Mouse (Mus musculus) hindbrain, embryonic 12.5 days (tissue): ENCODE results near the gene Slc9a2. TPM values are rescaled to one million over a fixed set of nuclear protein-coding genes. Genes with fewer than 3 reads are reported as not detected.
"Not testable (repeated sequence)": the region's sequence is repeated elsewhere in the genome, so short reads cannot be mapped to it uniquely, and the experiment has no call there.

Source experiments
- ATAC-seq: fragments of 200-750 bp; cut with Nextera tagmentation; 2 replicates; pipeline ENCODE4 v1.8.0; 2017; ENCODE audit warnings: moderate TSS enrichment; ENCODE audit not compliant: low FRiP score
- H3K27ac ChIP-seq: fragments of 300-500 bp; sonication (generic); 2 replicates; pipeline ENCODE4 v1.5.1; 2016; ENCODE audit warnings: mild to moderate bottlenecking
- H3K27me3 ChIP-seq: fragments of 300-500 bp; sonication (generic); 2 replicates; pipeline ENCODE4 v1.6.1; 2016; ENCODE audit warnings: mild to moderate bottlenecking
- H3K36me3 ChIP-seq: fragments of 300-500 bp; sonication (generic); 2 replicates; pipeline ENCODE4 v1.6.1; 2016; ENCODE audit warnings: mild to moderate bottlenecking
- H3K4me1 ChIP-seq: fragments of 300-500 bp; sonication (generic); 2 replicates; pipeline ENCODE4 v1.6.1; 2016
- H3K4me2 ChIP-seq: fragments of 300-500 bp; sonication (generic); replicated peaks from 2 replicates; pipeline ENCODE4 v1.6.1; 2016; ENCODE audit warnings: mild to moderate bottlenecking
- H3K4me3 ChIP-seq: fragments of 300-500 bp; sonication (generic); 2 replicates; pipeline ENCODE4 v1.5.1; 2016; ENCODE audit warnings: mild to moderate bottlenecking
- H3K9ac ChIP-seq: fragments of 300-500 bp; sonication (generic); 2 replicates; pipeline ENCODE4 v1.6.1; 2016; ENCODE audit warnings: mild to moderate bottlenecking, moderate library complexity
- H3K9me3 ChIP-seq: fragments of 300-500 bp; sonication (generic); replicated peaks from 2 replicates; pipeline ENCODE4 v1.6.1; 2016; ENCODE audit warnings: mild to moderate bottlenecking
- whole genome bisulfite sequencing: fragments of 180-500 bp; shearing (Covaris S2); methylation state at CpG from one replicate; pipeline ENCODE4 v1.1.7; 2016; 5-methylcytosine and 5-hydroxymethylcytosine counted together
- polyA plus RNA-seq: library from polyadenylated mRNA; unstranded; fragments of >200 nt; fragmentation: Nextera tagmentation; extraction: Ambion mirVana; gene quantifications from 2 replicates; pipeline ENCODE4 v1.2.1, GENCODE M21; 2016

The Slc9a2 gene
- polyA plus RNA-seq, 1 experiment from 2014 or later, result 0.13 TPM

DNA sequence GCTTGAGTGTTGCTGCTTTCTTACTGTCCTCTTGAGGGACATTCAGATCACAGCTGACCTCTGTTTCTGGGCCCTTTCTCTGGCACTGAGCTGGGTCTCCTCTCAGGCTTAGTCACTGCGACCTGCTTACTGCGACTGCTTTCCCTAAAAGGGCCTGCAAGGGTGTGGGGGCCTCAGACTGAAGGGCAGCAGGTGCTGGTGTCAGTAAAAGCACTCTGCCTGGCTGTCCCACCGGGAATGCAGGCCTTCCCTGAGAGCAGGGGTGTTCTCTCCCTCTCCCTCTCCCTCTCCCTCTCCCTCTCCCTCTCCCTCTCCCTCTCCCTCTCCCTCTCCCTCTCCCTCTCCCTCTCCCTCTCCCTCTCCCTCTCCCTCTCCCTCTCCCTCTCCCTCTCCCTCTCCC lies 12.9 kb upstream of the Slc9a2 start:
- not testable (repeated sequence) for H3K4me2 ChIP-seq, H3K27me3 ChIP-seq, H3K27ac ChIP-seq, ATAC-seq, H3K4me3 ChIP-seq, H3K9ac ChIP-seq, H3K4me1 ChIP-seq, H3K36me3 ChIP-seq, H3K9me3 ChIP-seq
- WGBS, result 11% methylated on average over 3 of the region's 3 CpGs

DNA sequence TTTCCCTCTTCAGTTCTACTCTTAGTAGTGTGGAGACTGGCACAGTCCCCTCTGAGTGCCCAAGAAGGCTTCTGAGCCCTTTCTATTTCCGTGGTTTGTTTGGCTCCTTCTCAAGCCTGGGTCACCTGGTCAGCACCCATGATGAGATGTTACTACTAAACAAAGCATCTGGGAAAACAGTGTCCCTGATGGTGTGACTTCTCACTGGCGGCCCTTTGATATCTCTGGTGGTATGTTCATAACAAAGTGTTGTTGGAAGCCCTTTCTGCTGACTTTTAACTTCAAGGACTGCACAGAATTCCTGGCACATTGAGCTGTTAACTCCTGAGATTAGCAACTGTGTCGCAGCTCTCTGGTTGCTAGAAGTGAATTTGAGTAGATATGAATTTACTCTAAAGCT lies 10.3 kb upstream of the Slc9a2 start:
- H3K4me1 ChIP-seq, result no peaks in the 10 kb centered on the region
- no peak overlapping the region for H3K9ac ChIP-seq
- H3K27me3 ChIP-seq, result no peaks in the 10 kb centered on the region
- H3K27ac ChIP-seq, result no peak overlapping the region
- WGBS, result 87% methylated on average over 3 of the region's 3 CpGs
- ATAC-seq, result no peak
- peaks cover 2% of the 10 kb centered on the region; the same call in 1 of the 2 replicates for H3K9me3 ChIP-seq
- no peak overlapping the region for H3K4me2 ChIP-seq
- H3K36me3 ChIP-seq, result no peaks in the 10 kb centered on the region
- H3K4me3 ChIP-seq, result no peak overlapping the region

DNA sequence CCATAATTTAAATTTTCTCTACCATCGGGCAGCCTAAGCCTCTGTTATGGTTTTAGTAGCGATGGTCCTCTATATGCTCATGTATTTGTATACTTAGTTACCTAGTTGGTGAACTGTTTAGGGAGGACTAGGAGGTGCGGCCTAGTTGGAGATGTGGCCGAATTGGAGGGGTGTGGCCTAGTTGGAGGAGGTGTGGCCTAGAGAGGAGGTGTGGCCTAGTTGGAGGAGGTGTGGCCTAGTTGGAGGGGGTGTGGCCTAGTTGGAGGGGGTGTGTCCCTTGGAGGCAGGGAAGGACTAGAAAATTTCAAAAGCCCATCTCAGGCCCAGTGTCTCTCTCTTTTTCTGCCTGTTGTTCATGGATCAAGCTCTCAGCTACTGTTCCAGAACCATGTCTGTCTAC lies 8.9 kb upstream of the Slc9a2 start:
- Histone ChIP-seq H3K4me2 (no peak overlapping the region), H3K27ac (no peak overlapping the region), H3K4me3 (no peak overlapping the region), H3K4me1 (no peaks in the 10 kb centered on the region), H3K27me3 (no peaks in the 10 kb centered on the region), H3K9ac (no peak overlapping the region), H3K9me3 (peaks cover 2% of the 10 kb centered on the region; the same call in 1 of the 2 replicates), H3K36me3 (no peaks in the 10 kb centered on the region)
- WGBS, result 93% methylated on average over 4 of the region's 4 CpGs
- ATAC-seq, result no peak

DNA sequence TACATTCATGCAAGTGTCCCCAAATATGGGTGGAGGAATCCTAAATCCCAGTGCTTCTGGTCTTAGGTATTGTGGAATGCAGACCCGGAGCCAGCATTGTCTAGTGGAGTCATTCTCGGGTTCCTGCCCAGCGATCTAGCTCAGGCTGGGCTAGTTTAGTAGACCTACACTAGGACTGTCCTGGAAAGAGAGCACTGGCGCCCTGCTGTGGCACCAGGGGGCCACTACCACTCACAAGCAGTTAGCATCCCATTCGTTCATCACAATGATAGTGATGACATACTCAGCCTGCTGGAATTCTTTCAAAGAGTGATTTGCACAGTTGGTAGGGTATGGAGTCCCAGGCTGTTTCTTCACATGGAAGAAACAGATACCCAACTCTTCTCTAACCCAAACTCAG lies 3.1 kb upstream of the Slc9a2 start:
- H3K36me3 ChIP-seq, result no peaks in the 10 kb centered on the region
- 55% methylated on average over 5 of the region's 5 CpGs for WGBS
- peaks cover 46% of the 10 kb centered on the region for H3K27me3 ChIP-seq

DNA sequence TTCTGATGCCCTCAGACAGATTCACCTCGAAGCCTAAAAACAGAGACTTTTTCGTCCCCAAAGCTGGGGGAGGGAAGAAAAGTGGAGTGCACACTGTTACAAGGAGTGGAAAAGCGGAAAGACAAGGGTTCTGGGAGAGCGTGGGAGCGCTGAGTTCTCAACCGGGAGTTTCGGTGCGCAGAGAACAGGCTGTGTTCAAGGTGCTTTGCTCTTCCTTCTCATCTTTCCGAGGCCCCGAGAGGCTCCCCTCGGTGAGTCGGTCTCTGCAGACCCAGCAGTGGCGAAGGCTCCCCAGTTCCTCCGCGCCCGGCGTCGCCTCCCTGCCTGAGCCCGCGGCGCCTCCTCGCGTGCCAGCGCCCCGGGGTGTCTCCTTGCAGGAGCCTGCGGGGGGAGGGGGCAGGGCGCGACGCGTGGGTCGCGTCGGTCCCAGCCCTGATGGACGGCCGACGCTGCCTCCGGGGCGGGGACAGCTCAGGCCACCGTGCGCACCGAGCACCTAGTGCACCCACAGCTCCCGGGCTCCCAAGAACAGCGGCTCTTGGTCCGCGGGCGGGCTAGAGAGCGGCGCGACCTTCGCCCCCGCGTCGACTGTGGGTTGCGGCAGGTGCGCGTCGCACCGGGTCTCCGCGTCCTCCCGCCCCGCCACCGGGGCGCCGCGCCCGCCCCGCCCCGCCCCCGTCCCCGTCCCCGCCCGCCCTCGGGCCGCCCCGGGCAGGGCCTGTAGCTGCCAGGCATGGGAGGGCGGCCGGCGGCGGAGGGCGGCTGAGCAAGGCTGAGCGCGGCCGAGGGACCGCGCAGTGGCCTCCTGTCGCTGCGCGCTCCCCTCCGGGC lies 709 bp downstream of the Slc9a2 start:
- peak; percentile 82 for ATAC-seq
- Histone ChIP-seq H3K4me3 (peak overlapping the region; percentile 72), H3K9me3 (no peaks in the 10 kb centered on the region), H3K4me2 (peak overlapping the region; percentile 100), H3K9ac (peak overlapping the region; percentile 69), H3K4me1 (peaks cover 18% of the 10 kb centered on the region), H3K27me3 (peaks cover 64% of the 10 kb centered on the region), H3K36me3 (no peaks in the 10 kb centered on the region), H3K27ac (no peak overlapping the region)
- 0% methylated on average over 53 of the region's 90 CpGs for WGBS

More for the DNA sequence above, 3.1 kb upstream of the Slc9a2 start:
- Histone ChIP-seq H3K9ac (no peak overlapping the region), H3K4me1 (peaks cover 18% of the 10 kb centered on the region), H3K4me3 (no peak overlapping the region), H3K4me2 (no peak overlapping the region), H3K27ac (no peak overlapping the region), H3K9me3 (no peaks in the 10 kb centered on the region)
- ATAC-seq, result no peak

DNA sequence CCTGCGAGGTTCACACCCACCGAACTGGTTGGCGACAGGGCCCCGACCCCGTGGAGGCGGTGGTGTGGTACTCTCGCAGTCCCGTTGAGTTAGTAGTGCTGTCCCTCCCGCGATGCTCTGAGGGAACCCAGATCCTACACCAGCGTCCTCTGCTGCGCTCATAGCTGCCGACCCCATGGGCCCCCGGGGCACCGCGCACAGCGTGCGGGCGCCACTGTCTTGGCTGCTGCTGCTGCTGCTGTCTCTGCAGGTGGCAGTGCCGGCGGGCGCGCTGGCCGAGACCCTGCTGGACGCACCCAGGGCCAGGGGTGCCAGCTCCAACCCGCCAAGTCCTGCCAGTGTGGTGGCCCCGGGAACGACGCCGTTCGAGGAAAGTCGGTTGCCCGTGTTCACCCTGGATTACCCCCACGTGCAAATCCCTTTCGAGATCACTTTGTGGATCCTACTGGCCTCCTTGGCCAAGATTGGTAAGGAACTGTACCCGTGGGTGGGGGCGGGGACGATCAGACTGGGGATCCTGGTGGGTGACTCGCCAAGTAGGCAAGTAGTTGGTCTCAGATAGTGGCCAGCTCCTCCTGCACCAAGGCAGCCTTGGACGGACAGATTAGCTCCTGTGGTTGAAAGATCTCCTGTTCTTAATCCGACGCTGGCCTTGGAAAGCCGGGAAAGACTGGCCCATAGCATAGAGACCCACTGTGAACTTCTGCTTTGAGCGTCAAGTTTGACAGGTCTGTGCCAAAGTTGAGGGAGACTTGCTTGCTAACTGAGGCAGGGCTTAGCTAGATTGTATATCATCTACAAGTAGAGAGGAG lies 1.5 kb downstream of the Slc9a2 start:
- Histone ChIP-seq H3K9ac (peak overlapping the region; percentile 69), H3K27me3 (peaks cover 64% of the 10 kb centered on the region), H3K4me1 (peaks cover 18% of the 10 kb centered on the region), H3K4me2 (peak overlapping the region; percentile 100), H3K9me3 (no peaks in the 10 kb centered on the region), H3K36me3 (no peaks in the 10 kb centered on the region), H3K4me3 (peak overlapping the region; percentile 72), H3K27ac (no peak overlapping the region)
- WGBS, result 6% methylated on average over 39 of the region's 44 CpGs
- ATAC-seq, result no peak; the same call in 1 of the 2 replicates

DNA sequence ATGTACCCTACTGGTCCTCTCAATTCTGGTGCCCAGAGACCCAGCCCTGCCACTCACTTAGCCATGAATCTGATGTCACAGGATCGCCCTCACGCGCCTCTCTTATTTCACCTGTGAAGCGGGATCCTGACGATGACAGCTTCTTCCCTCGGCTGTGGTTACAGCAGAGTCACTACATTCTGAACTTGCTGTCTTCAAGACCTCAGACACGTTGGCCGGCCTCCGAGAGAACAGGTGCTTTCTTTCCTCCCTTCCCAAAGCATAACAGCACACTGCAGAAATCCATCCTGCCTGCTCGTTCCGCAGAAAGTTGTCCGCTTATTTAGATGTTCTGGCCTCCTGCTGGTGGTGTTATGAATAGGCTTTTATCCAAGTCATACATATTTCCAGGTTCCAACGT lies 13.9 kb downstream of the Slc9a2 start:
- no peak for ATAC-seq
- no peaks in the 10 kb centered on the region for H3K36me3 ChIP-seq
- H3K4me1 ChIP-seq, result no peaks in the 10 kb centered on the region
- no peak overlapping the region for H3K4me3 ChIP-seq
- H3K4me2 ChIP-seq, result no peak overlapping the region
- H3K27me3 ChIP-seq, result no peaks in the 10 kb centered on the region
- H3K9ac ChIP-seq, result no peak overlapping the region
- no peak overlapping the region for H3K27ac ChIP-seq
- H3K9me3 ChIP-seq, result no peaks in the 10 kb centered on the region
- WGBS, result 86% methylated on average over 13 of the region's 13 CpGs

DNA sequence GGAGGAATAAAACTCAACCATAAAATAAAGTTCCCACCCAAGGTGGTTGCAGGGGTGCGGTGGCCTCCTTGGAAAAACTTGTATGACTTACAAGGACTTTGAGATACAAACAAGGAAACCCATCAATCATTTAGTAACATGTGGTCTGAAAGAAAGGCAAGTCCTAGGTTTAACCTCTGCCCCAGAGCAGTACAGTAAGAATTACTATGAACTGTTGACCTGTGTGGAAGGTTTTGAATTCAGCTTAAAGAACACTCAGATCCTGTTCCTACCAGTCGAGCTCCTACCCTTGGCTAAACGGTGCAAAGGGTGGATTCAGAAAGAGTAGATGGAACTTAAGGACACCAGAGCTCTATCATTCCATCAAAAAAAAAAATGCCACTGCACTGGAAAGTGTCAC lies 16.1 kb downstream of the Slc9a2 start:
- H3K9ac ChIP-seq, result no peak overlapping the region
- H3K4me2 ChIP-seq, result no peak overlapping the region
- WGBS, result 90% methylated on average over 3 of the region's 3 CpGs

DNA sequence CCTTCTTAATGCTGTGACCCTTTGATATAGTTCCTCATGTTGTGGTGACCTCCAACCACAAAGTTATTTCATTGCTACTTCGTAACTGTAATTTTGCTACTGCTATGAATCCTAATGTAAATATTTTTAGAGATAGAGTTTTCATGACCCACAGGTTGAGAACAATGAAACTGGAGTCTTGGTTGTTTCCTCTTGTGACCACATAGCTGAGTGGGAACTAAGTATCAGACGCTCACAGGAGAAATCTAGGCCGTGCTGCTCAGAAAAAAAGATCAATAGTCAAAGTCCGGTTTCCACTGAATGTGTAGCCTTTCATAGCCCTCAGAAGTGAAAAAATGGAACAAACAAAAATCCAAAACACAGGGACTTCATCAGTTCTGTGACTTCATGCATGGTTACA lies 24.7 kb downstream of the Slc9a2 start:
- Histone ChIP-seq H3K9me3 (no peaks in the 10 kb centered on the region), H3K27me3 (no peaks in the 10 kb centered on the region), H3K9ac (no peak overlapping the region), H3K4me1 (no peaks in the 10 kb centered on the region), H3K4me3 (no peak overlapping the region), H3K27ac (no peak overlapping the region), H3K36me3 (no peaks in the 10 kb centered on the region), H3K4me2 (no peak overlapping the region)
- ATAC-seq, result no peak
- 86% methylated on average over 4 of the region's 4 CpGs for WGBS

More for the DNA sequence above, 16.1 kb downstream of the Slc9a2 start:
- no peak overlapping the region for H3K4me3 ChIP-seq
- no peak for ATAC-seq
- no peak overlapping the region for H3K27ac ChIP-seq
- no peaks in the 10 kb centered on the region for H3K27me3 ChIP-seq
- H3K36me3 ChIP-seq, result no peaks in the 10 kb centered on the region
- H3K4me1 ChIP-seq, result no peaks in the 10 kb centered on the region
- H3K9me3 ChIP-seq, result no peaks in the 10 kb centered on the region

DNA sequence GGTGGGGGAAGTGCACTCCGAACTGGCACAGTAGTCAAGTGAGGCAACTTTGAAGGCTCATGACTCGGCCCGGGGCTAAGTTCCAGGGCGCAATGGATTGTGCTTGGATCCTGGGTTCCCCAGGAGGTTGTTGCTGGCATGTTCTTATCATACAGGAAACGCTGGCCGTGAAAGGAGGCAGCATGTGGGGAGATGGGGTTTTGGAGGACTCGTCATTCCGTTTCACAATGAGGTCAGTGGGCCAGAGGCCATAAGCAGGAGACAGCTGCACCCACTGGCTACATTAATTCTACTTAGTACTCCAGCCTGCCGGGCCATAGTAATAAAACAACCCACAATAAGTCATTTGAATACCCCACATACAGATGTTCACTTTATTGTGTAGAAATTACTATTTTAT lies 34.6 kb downstream of the Slc9a2 start:
- H3K4me2 ChIP-seq, result no peak overlapping the region
- no peak for ATAC-seq
- no peak overlapping the region for H3K27ac ChIP-seq
- no peak overlapping the region for H3K9ac ChIP-seq
- no peak overlapping the region for H3K4me3 ChIP-seq
- H3K27me3 ChIP-seq, result no peaks in the 10 kb centered on the region
- 82% methylated on average over 9 of the region's 9 CpGs for WGBS
- no peaks in the 10 kb centered on the region for H3K9me3 ChIP-seq
- no peaks in the 10 kb centered on the region for H3K4me1 ChIP-seq
- no peaks in the 10 kb centered on the region for H3K36me3 ChIP-seq

DNA sequence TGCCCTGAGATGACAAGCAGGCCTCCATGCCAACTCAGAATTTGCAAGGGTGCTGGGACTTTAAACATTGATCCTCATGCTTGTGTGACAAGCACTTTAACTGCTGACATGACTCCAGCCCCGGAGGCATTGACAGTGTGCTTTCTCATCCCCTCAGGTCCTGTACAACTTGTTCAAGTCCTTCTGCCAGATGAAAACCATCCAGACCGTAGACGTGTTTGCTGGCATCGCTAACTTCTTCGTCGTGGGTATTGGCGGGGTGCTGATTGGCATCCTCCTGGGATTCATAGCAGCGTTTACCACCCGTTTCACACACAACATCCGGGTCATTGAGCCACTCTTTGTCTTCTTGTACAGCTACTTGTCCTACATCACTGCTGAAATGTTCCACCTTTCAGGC lies 45.7 kb downstream of the Slc9a2 start:
- 87% methylated on average over 10 of the region's 10 CpGs for WGBS
- no peaks in the 10 kb centered on the region for H3K9me3 ChIP-seq
- no peak for ATAC-seq
- no peak overlapping the region for H3K27ac ChIP-seq
- H3K36me3 ChIP-seq, result no peaks in the 10 kb centered on the region
- H3K4me3 ChIP-seq, result no peak overlapping the region
- no peaks in the 10 kb centered on the region for H3K27me3 ChIP-seq
- H3K4me2 ChIP-seq, result no peak overlapping the region
- no peak overlapping the region for H3K9ac ChIP-seq
- no peaks in the 10 kb centered on the region for H3K4me1 ChIP-seq

DNA sequence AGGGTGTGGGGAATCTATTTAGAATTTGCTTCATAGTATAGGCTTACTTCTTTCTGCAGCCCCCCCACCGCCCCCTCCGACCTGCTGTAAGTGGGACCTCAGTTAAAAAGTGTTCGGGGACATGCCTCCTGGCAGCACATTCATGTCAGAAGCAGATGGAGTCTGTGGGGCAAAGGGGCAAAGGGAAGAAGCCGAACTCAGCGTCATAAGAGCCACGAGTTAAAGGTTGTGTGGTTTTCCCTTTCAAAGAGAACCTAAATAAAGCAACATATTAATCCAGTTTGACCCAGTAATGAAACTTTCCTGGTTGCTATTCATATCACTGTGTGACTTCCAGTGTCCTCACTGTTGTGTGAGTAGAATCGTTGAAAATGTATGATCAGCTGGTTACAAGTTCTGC lies 47.0 kb downstream of the Slc9a2 start:
- no peaks in the 10 kb centered on the region for H3K36me3 ChIP-seq
- no peak overlapping the region for H3K27ac ChIP-seq
- 92% methylated on average over 7 of the region's 7 CpGs for WGBS
- no peak for ATAC-seq
- no peak overlapping the region for H3K4me2 ChIP-seq
- no peaks in the 10 kb centered on the region for H3K27me3 ChIP-seq
- H3K9me3 ChIP-seq, result no peaks in the 10 kb centered on the region
- no peak overlapping the region for H3K4me3 ChIP-seq
- no peak overlapping the region for H3K9ac ChIP-seq
- no peaks in the 10 kb centered on the region for H3K4me1 ChIP-seq
